Mouse (Mus musculus) adrenal gland, adult 8-10 months (tissue): ENCODE data around the gene Spata33. TPM values are rescaled to one million over a fixed set of nuclear protein-coding genes. Genes with fewer than 3 reads are reported as not detected.

Experiments
- total RNA-seq, 4 experiments: library from RNA; stranded (reverse); gene quantifications; 2 replicates each; pipeline ENCODE4 v1.2.4; 2022

The Spata33 gene
- total RNA-seq, 4 experiments from 2014 or later, result 1.7 to 7.6 (median 4.4) TPM

Other genes with a start within 250 kb of the Spata33 start
- gene Ankrd11, start 170.6 kb upstream of the Spata33 start, total RNA-seq, result 100 to 1,000 TPM in 2 of 4 experiments, 10 to 100 TPM in 2; 85.8 to 116 (median 97.7) TPM
- gene Spg7, start 149.9 kb upstream of the Spata33 start, total RNA-seq, result 100 to 1,000 TPM in 1 of 4 experiments, 10 to 100 TPM in 3; 85.0 to 103 (median 86.7) TPM
- 100 to 1,000 TPM; 669 to 739 (median 714) TPM for gene Rpl13, start 110.5 kb upstream of the Spata33 start, total RNA-seq
- gene Cpne7, start 95.5 kb upstream of the Spata33 start, total RNA-seq, result 1 to 10 TPM; 7.7 to 9.7 (median 8.8) TPM
- gene Sult5a1, start 54.5 kb upstream of the Spata33 start, total RNA-seq, result 10 to 100 TPM in 2 of 4 experiments, 1 to 10 TPM in 2; 6.5 to 17.8 (median 10.3) TPM
- gene Dpep1, start 26.6 kb upstream of the Spata33 start, total RNA-seq, result 10 to 100 TPM; 40.8 to 52.6 (median 41.6) TPM
- gene Chmp1a, start 69 bp upstream of the Spata33 start, total RNA-seq, result 100 to 1,000 TPM; 112 to 141 (median 134) TPM
- 10 to 100 TPM; 50.5 to 91.6 (median 76.1) TPM for gene Cdk10, start 12.0 kb downstream of the Spata33 start, total RNA-seq
- gene Spata2l, start 23.4 kb downstream of the Spata33 start, total RNA-seq, result 10 to 100 TPM; 12.0 to 20.4 (median 17.1) TPM
- gene Zfp276, start 41.4 kb downstream of the Spata33 start, total RNA-seq, result 10 to 100 TPM; 18.2 to 37.2 (median 27.8) TPM
- gene Vps9d1, start 41.5 kb downstream of the Spata33 start, total RNA-seq, result 10 to 100 TPM; 23.2 to 50.0 (median 37.6) TPM
- 1 to 10 TPM; 4.3 to 7.4 (median 5.5) TPM for gene Fanca, start 105.7 kb downstream of the Spata33 start, total RNA-seq
- gene Spire2, start 119.9 kb downstream of the Spata33 start, total RNA-seq, result 1 to 10 TPM; 2.3 to 2.8 (median 2.4) TPM
- gene Tcf25, start 160.9 kb downstream of the Spata33 start, total RNA-seq, result 100 to 1,000 TPM; 223 to 301 (median 278) TPM
- under 1 TPM in 1 of 4 experiments, not detected in 3; 0.13 TPM for gene Mc1r, start 194.3 kb downstream of the Spata33 start, total RNA-seq
- 1 to 10 TPM; 2.9 to 9.7 (median 6.6) TPM for gene Tubb3, start 198.6 kb downstream of the Spata33 start, total RNA-seq
- gene Def8, start 210.7 kb downstream of the Spata33 start, total RNA-seq, result 10 to 100 TPM; 27.8 to 40.1 (median 34.2) TPM